Mouse (Mus musculus): ENCODE measurements at regions not wholly inside any gene's neighbourhood (a gene's known extent, or its start where the extent isn't known, plus 50 kb on each side); places are given as distances from the start of the nearest gene placed in this dataset.

GRCm38 (mm10) chr5:63391956-63392355 is 256.9 kb upstream of the Nwd2 start:
- TF ChIP-seq ZMIZ1 (IDR thresholded peaks at IDR 0.05; ENCODE audit: low read depth, low read length) (no peak), BHLHE40 (IDR thresholded peaks at IDR 0.05; ENCODE audit: low read depth, low read length) (no peak), HCFC1 (IDR thresholded peaks at IDR 0.05; ENCODE audit: low read depth, low read length) (no peak), CTCF (conservative IDR thresholded peaks at IDR 0.05 in 1 of 2, IDR thresholded peaks at IDR 0.05 in 1 of 2; ENCODE audit: low read depth in 2 of 2, low read length in 2 of 2) (no peak), POLR2A (IDR thresholded peaks at IDR 0.05; ENCODE audit: low read depth, low read length) (no peak), KAT2A (IDR thresholded peaks at IDR 0.05; ENCODE audit: insufficient replicate concordance, low read length) (no peak), GABPA (IDR thresholded peaks at IDR 0.05; ENCODE audit: insufficient replicate concordance, low read depth, low read length) (no peak), CHD2 (IDR thresholded peaks at IDR 0.05; ENCODE audit: low read length) (no peak), MAX (IDR thresholded peaks at IDR 0.05; ENCODE audit: low read length) (no peak), MAZ (IDR thresholded peaks at IDR 0.05; ENCODE audit: low read depth, low read length) (no peak)

Data from CH12.LX (cell line).